Mouse (Mus musculus) adrenal gland, adult 10 weeks (tissue): ENCODE data around the gene Mtmr3. TPM values are rescaled to one million over a fixed set of nuclear protein-coding genes. Genes with fewer than 3 reads are reported as not detected.

Experiments
- polyA plus RNA-seq: library from polyadenylated mRNA; stranded (reverse); fragments of 350-450 nt; fragmentation: Illumina TruSeq; extraction: RNeasy Lipid Tissue Mini Kit (QIAGEN cat#74804); gene quantifications from one replicate; pipeline ENCODE4 v1.2.3, GENCODE M21; 2014; ENCODE audit warnings: low read depth, low replicate concordance

Gene Mtmr3
- polyA plus RNA-seq, result 18.8 TPM

GRCm38 (mm10) chr11:4594608-4595500, at the start of gene Mtmr3:
TSS of gene Mtmr3 (minus strand) at chr11:4594863.

GRCm38 (mm10) chr11:4637534-4638234, 43.0 kb upstream of the Mtmr3 start, which contains the start of gene Ascc2:
TSS of gene Ascc2 (plus strand) at chr11:4637747.

GRCm38 (mm10) chr11:4620017-4620485, 25.4 kb upstream of the Mtmr3 start, which contains the start of gene Gm11032:
TSS of gene Gm11032 (plus strand) at chr11:4620067.

DNA sequence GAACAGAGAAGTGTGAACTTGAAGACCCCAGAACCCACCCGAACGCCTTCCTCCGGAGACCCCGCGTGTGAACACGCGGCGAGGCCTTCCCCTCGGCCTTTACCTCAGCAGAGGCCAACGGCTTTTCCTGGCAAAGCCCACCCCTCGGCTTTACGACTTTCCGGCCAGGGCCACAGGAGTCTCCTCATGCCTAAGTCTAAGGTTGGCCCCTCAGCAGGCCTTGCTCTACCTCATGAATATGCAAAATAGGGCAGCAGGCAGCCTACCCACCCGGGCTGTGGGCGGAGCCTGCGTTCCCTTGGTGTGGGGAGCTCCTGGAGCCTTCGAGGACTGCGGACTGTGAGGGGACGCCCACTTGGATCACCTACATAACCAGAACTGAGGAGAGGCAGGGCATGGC, 153.7 kb downstream of the Mtmr3 start, which contains the start of gene Hormad2:
Gene Hormad2 (minus strand): TSS at position 128 of the 400 bp plus-strand sequence.

Other genes starting within 250 kb of the Mtmr3 start
- not detected for gene Hormad2, start 153.8 kb downstream of the Mtmr3 start, polyA plus RNA-seq
- gene Gm11032, start 25.2 kb upstream of the Mtmr3 start, polyA plus RNA-seq, result not detected
- gene Ascc2, start 42.9 kb upstream of the Mtmr3 start, polyA plus RNA-seq, result 22.0 TPM
- 38.8 TPM for gene Uqcr10, start 109.5 kb upstream of the Mtmr3 start, polyA plus RNA-seq
- gene Zmat5, start 109.8 kb upstream of the Mtmr3 start, polyA plus RNA-seq, result not detected
- not detected for gene Cabp7, start 151.9 kb upstream of the Mtmr3 start, polyA plus RNA-seq